Mouse (Mus musculus): ENCODE results near the gene H2-T23. TPM values are rescaled to one million over a fixed set of nuclear protein-coding genes. Genes with fewer than 3 reads are reported as not detected.
A peak's percentile ranks its signal among the peaks of the same experiment; 100 is the strongest.

Gene H2-T23
- total and polyA plus RNA-seq, 3 experiments = 21.8 to 42.1 (median 38.8) TPM

GRCm38 (mm10) chr17:35994879-35995240, 37.8 kb downstream of the H2-T23 start:
- dilution Hi-C loops (cut with MboI; ENCODE audit: extremely low pct_ligation_motif_present, extremely low pct_unique_long_range_greater_than_20kb, low sequenced_read_pairs) (no loop called here), in situ Hi-C loops (cut with MboI; ENCODE audit: low pct_ligation_motif_present, low pct_unique_long_range_greater_than_20kb, low sequenced_read_pairs) (no loop called here)
- DNase-seq (ENCODE audit: extremely low read depth) = no peak
- TF ChIP-seq MXI1 (IDR thresholded peaks at IDR 0.05; ENCODE audit: low read depth, low read length) = peak; percentile 2; the same call in 1 of the 2 replicates
- peak; percentile 63; the same call in 1 of the 2 replicates for TF ChIP-seq CHD1 (IDR thresholded peaks at IDR 0.05; ENCODE audit: low read depth, low read length)
- TF ChIP-seq MAZ (IDR thresholded peaks at IDR 0.05; ENCODE audit: low read depth, low read length) = 0 out of 2 replicates have a peak, but pooled peaks have one; percentile 6
- no peak for TF ChIP-seq ETS1 (conservative IDR thresholded peaks at IDR 0.05; ENCODE audit: low read depth, low read length)
- no peak for TF ChIP-seq PAX5 (IDR thresholded peaks at IDR 0.05; ENCODE audit: low read length)
- H3K9me3 ChIP-seq (replicated peaks; ENCODE audit: low read length) = no peaks in the 10 kb centered on the region
- H3K9ac ChIP-seq (ENCODE audit: insufficient read depth, low read depth) = peak overlapping the region; percentile 96
- H3K36me3 ChIP-seq (replicated peaks in 1 of 2; ENCODE audit: control insufficient read depth in 1 of 2, insufficient read depth in 1 of 2, low read length in 1 of 2) = peaks cover 0 to 7% of the 10 kb centered on the region in 2 experiments
- peak overlapping the region; percentile 85 for H3K4me2 ChIP-seq (ENCODE audit: insufficient read depth, low read depth, poor library complexity, severe bottlenecking)
- peaks cover 26% of the 10 kb centered on the region for H3K79me2 ChIP-seq (replicated peaks; ENCODE audit: control insufficient read depth, extremely low read depth, insufficient read depth, poor library complexity, severe bottlenecking)
- H3K4me1 ChIP-seq (ENCODE audit: control insufficient read depth in 1 of 2, insufficient read depth in 2 of 2) = peaks cover 4 to 12% of the 10 kb centered on the region in 2 experiments; a peak in 2 of 4 replicates
- H3K4me3 ChIP-seq (replicated peaks in 1 of 3; ENCODE audit: low read depth in 2 of 3, low read length in 2 of 3, poor library complexity in 1 of 3) = peak overlapping the region; percentile 69 to 73 (median 69)
- H3K27me3 ChIP-seq (replicated peaks) = no peaks in the 10 kb centered on the region
- H3K27ac ChIP-seq (ENCODE audit: insufficient read depth, low read depth) = 0 out of 2 replicates have a peak overlapping the region, but pooled peaks have one; percentile 17

- dilution Hi-C loops (cut with MboI; ENCODE audit: extremely low pct_ligation_motif_present, extremely low pct_unique_long_range_greater_than_20kb, low sequenced_read_pairs) = no loop called here
- DNase-seq (ENCODE audit: extremely low read depth) = peak; percentile 92
- H3K36me3 ChIP-seq (replicated peaks in 1 of 2; ENCODE audit: control insufficient read depth in 1 of 2, insufficient read depth in 1 of 2, low read length in 1 of 2) = peaks cover 0 to 12% of the 10 kb centered on the region in 2 experiments
- no peaks in the 10 kb centered on the region for H3K9me3 ChIP-seq (replicated peaks; ENCODE audit: low read length)
- peak overlapping the region; percentile 69 to 73 (median 69) for H3K4me3 ChIP-seq (replicated peaks in 1 of 3; ENCODE audit: low read depth in 2 of 3, low read length in 2 of 3, poor library complexity in 1 of 3)
- peaks cover 24% of the 10 kb centered on the region for H3K79me2 ChIP-seq (replicated peaks; ENCODE audit: control insufficient read depth, extremely low read depth, insufficient read depth, poor library complexity, severe bottlenecking)
- no peaks in the 10 kb centered on the region for H3K27me3 ChIP-seq (replicated peaks)
- in situ Hi-C loops (cut with MboI; ENCODE audit: low pct_ligation_motif_present, low pct_unique_long_range_greater_than_20kb, low sequenced_read_pairs) = no loop called here
- H3K4me1 ChIP-seq (ENCODE audit: control insufficient read depth in 1 of 2, insufficient read depth in 2 of 2) = peaks cover 4 to 10% of the 10 kb centered on the region in 2 experiments; a peak in 2 of 4 replicates
- H3K9ac ChIP-seq (ENCODE audit: insufficient read depth, low read depth) = peak overlapping the region; percentile 96
- H3K27ac ChIP-seq (ENCODE audit: insufficient read depth, low read depth) = peak overlapping the region; percentile 60
- H3K4me2 ChIP-seq (ENCODE audit: insufficient read depth, low read depth, poor library complexity, severe bottlenecking) = peak overlapping the region; percentile 85; the same call in 1 of the 2 replicates
- TF ChIP-seq POLR2A (IDR thresholded peaks at IDR 0.05; ENCODE audit: low read depth, low read length) = peak; percentile 92
- no peak for TF ChIP-seq GABPA (IDR thresholded peaks at IDR 0.05; ENCODE audit: insufficient replicate concordance, low read depth, low read length)
- no peak for TF ChIP-seq BHLHE40 (IDR thresholded peaks at IDR 0.05; ENCODE audit: low read depth, low read length)
- no peak for TF ChIP-seq MYC (IDR thresholded peaks at IDR 0.05; ENCODE audit: low read depth, low read length)
- TF ChIP-seq UBTF (IDR thresholded peaks at IDR 0.05; ENCODE audit: low read depth, low read length) = no peak
- no peak for TF ChIP-seq MAFK (IDR thresholded peaks at IDR 0.05; ENCODE audit: insufficient replicate concordance, low read length)
- no peak for TF ChIP-seq EP300 (IDR thresholded peaks at IDR 0.05; ENCODE audit: low read length)
- peak; percentile 82 for TF ChIP-seq HCFC1 (IDR thresholded peaks at IDR 0.05; ENCODE audit: low read depth, low read length)
- TF ChIP-seq KAT2A (IDR thresholded peaks at IDR 0.05; ENCODE audit: insufficient replicate concordance, low read length) = no peak
- no peak for TF ChIP-seq USF1 (IDR thresholded peaks at IDR 0.05; ENCODE audit: low read depth, low read length)
- TF ChIP-seq MAX (IDR thresholded peaks at IDR 0.05; ENCODE audit: low read length) = no peak
- TF ChIP-seq TBP (conservative IDR thresholded peaks at IDR 0.05; ENCODE audit: low read depth, low read length) = peak; percentile 82; the same call in 1 of the 2 replicates
- TF ChIP-seq PAX5 (IDR thresholded peaks at IDR 0.05; ENCODE audit: low read length) = no peak
- no peak for TF ChIP-seq CHD2 (IDR thresholded peaks at IDR 0.05; ENCODE audit: low read length)
- no peak for TF ChIP-seq ZNF384 (IDR thresholded peaks at IDR 0.05; ENCODE audit: low read depth, low read length)
- peak; percentile 91 for TF ChIP-seq NELFE (IDR thresholded peaks at IDR 0.05; ENCODE audit: low read depth, low read length)
- no peak for TF ChIP-seq ZC3H11A (IDR thresholded peaks at IDR 0.05; ENCODE audit: low read depth, low read length)
- TF ChIP-seq E2F4 (IDR thresholded peaks at IDR 0.05; ENCODE audit: insufficient replicate concordance, low read depth, low read length) = no peak
- TF ChIP-seq MAZ (IDR thresholded peaks at IDR 0.05; ENCODE audit: low read depth, low read length) = no peak
- TF ChIP-seq USF2 (conservative IDR thresholded peaks at IDR 0.05; ENCODE audit: low read depth, low read length) = no peak
- TF ChIP-seq SIN3A (IDR thresholded peaks at IDR 0.05; ENCODE audit: low read length) = peak; percentile 92
- TF ChIP-seq POLR2AphosphoS2 (IDR thresholded peaks at IDR 0.05; ENCODE audit: low read depth, low read length) = peak; percentile 82; the same call in 1 of the 2 replicates
- peak; percentile 26; the same call in 1 of the 2 replicates for TF ChIP-seq IRF4 (IDR thresholded peaks at IDR 0.05; ENCODE audit: low read depth, low read length)
- no peak for TF ChIP-seq ZKSCAN1 (IDR thresholded peaks at IDR 0.05; ENCODE audit: borderline replicate concordance, low read depth, low read length)
- no peak for TF ChIP-seq JUND (conservative IDR thresholded peaks at IDR 0.05; ENCODE audit: low read depth, low read length)
- peak; percentile 85; the same call in 1 of the 2 replicates for TF ChIP-seq MXI1 (IDR thresholded peaks at IDR 0.05; ENCODE audit: low read depth, low read length)
- peak; percentile 61 for TF ChIP-seq TCF12 (IDR thresholded peaks at IDR 0.05; ENCODE audit: low read depth, low read length)
- TF ChIP-seq ZMIZ1 (IDR thresholded peaks at IDR 0.05; ENCODE audit: low read depth, low read length) = peak; percentile 82; the same call in 1 of the 2 replicates
- no peak for TF ChIP-seq SMC3 (IDR thresholded peaks at IDR 0.05; ENCODE audit: low read depth, low read length)
Observed at GRCm38 (mm10) chr17:35994175-35994878, 38.3 kb downstream of the H2-T23 start.
